Mouse (Mus musculus) embryonic facial prominence, embryonic 10.5 days (tissue): ENCODE data around the gene Picalm. TPM values are rescaled to one million over a fixed set of nuclear protein-coding genes. Genes with fewer than 3 reads are reported as not detected.

Experiments
- DNase-seq: peaks from one replicate; pipeline ENCODE4 v3.0.0-alpha.2; 2017; ENCODE audit warnings: low spot score
- H3K27ac ChIP-seq: fragments of 300-500 bp; sonication (generic); replicated peaks from 2 replicates; pipeline ENCODE4 v1.5.1; 2016; ENCODE audit warnings: mild to moderate bottlenecking
- H3K27me3 ChIP-seq: fragments of 300-500 bp; sonication (generic); replicated peaks from 2 replicates; pipeline ENCODE4 v1.6.1; 2016; ENCODE audit warnings: low read depth, mild to moderate bottlenecking; ENCODE audit not compliant: poor library complexity, severe bottlenecking
- H3K36me3 ChIP-seq: fragments of 300-500 bp; sonication (generic); replicated peaks from 2 replicates; pipeline ENCODE4 v1.6.1; 2016; ENCODE audit warnings: mild to moderate bottlenecking, moderate library complexity
- H3K4me1 ChIP-seq: fragments of 300-500 bp; sonication (generic); 2 replicates; pipeline ENCODE4 v1.6.1; 2016
- H3K4me3 ChIP-seq: fragments of 300-500 bp; sonication (generic); 2 replicates; pipeline ENCODE4 v1.5.1; 2016; ENCODE audit warnings: mild to moderate bottlenecking, moderate library complexity
- H3K9me3 ChIP-seq: fragments of 300-500 bp; sonication (generic); 2 replicates; pipeline ENCODE4 v1.6.1; 2016; ENCODE audit warnings: mild to moderate bottlenecking
- WGBS: fragments of 180-500 bp; shearing (Covaris S2); methylation state at CpG from one replicate; pipeline ENCODE4 v1.1.7; 2016; 5-methylcytosine and 5-hydroxymethylcytosine counted together
- polyA plus RNA-seq: library from polyadenylated mRNA; unstranded; fragments of >200 nt; fragmentation: Nextera tagmentation; extraction: Ambion mirVana; gene quantifications from 2 replicates; pipeline ENCODE4 v1.2.1, GENCODE M21; 2016

Picalm gene
- polyA plus RNA-seq = 29.0 and 30.3 TPM in 2 replicates

DNA sequence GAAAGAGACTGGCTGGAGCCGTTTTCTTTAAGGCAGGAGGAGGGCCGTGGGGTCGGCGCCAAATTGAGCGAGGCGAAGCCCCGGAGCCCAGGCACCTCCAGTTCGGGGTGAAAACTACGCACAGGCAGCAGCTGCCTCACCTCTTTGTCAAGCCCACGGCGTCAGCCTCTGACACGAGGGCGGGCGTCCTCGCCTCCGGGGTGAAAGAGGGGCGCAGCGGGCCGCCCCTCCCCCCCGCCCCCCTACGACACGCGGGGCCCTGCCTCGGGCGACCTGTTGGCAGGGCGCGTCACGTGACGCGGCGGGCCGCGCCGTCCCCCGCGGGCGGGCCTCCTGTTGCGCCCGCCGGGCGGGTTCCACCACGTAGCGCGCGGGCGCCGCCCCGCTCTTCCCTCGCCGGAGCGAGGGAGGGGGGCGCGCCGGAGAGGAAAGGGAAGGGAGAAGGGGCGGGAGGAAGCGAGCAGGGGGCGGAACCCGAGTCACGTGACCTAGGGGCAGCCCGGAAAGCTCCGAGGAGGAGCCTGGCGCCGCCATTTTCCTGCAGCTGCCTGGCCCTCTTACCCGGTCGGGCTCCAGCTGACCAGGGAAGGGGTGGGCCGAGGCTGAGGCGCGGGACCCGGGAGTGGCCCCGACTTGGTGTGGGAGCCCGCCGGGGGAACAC is at the start of gene Picalm:
Picalm (plus strand) TSS at position 482 of the 661 bp plus-strand sequence.
- Histone ChIP-seq H3K4me3 (peak within 1 kb of the TSS; percentile 98), H3K36me3 (no peaks in the 10 kb centered on the region), H3K27me3 (no peaks in the 10 kb centered on the region), H3K27ac (peak within 1 kb of the TSS; percentile 98), H3K9me3 (no peaks in the 10 kb centered on the region), H3K4me1 (peaks cover 24% of the 10 kb centered on the region)
- WGBS = under 1% methylated on average over 60 of the region's 72 CpGs
- peak; percentile 99 for DNase-seq

GRCm38 (mm10) chr7:90083799-90084198 is 46.2 kb upstream of the Picalm start:
- WGBS = 80% methylated on average over 7 of the region's 7 CpGs
- DNase-seq = no peak
- H3K27me3 ChIP-seq = no peaks in the 10 kb centered on the region

DNA sequence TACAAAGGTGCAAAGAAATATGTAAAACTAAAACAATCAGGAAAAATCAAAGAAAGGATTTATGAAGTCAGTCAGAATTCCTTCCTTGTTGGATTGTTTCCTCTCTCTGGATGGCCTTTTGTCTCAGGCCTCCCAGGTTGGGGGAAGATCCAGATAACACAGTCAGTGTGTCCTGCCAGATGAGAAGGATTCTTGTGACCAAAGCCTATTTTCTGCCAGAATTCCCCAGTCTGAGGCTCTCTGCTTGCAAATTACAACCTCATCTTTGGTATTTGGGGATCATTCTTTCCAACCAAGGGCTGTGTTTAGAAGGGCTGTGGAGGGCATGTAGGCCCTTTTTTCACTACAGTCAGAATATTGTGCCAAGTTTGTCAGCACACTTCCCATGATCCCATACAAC is 45.5 kb upstream of the Picalm start:
- no peaks in the 10 kb centered on the region for H3K9me3 ChIP-seq
- H3K27me3 ChIP-seq = no peaks in the 10 kb centered on the region
- H3K36me3 ChIP-seq = no peaks in the 10 kb centered on the region

More at GRCm38 (mm10) chr7:90083799-90084198, 46.2 kb upstream of the Picalm start:
- no peak overlapping the region for H3K4me3 ChIP-seq
- H3K36me3 ChIP-seq = no peaks in the 10 kb centered on the region
- H3K4me1 ChIP-seq = no peaks in the 10 kb centered on the region
- no peak overlapping the region for H3K27ac ChIP-seq
- H3K9me3 ChIP-seq = no peaks in the 10 kb centered on the region

DNA sequence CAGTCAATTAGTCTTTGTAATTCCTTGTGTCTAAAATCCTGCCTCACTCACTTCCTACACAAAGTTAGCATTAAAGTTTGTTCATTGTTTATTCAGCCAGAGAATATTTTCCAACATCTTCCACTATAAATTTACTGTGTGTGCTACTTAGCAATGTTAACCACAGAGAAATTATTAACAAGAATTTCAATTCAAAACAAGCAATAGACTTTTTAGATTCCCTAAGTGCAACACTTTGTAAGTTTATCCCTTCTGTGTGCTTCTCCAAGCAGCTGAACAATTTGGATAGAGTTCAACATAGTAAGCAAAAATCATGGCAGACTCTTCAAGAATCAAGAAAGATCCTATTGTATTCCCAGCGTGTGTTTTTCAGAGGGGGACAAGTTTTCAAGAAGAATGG is 44.3 kb upstream of the Picalm start:
- Histone ChIP-seq H3K9me3 (no peaks in the 10 kb centered on the region), H3K36me3 (no peaks in the 10 kb centered on the region), H3K27ac (no peak overlapping the region), H3K27me3 (no peaks in the 10 kb centered on the region), H3K4me3 (no peak overlapping the region), H3K4me1 (no peaks in the 10 kb centered on the region)
- 51% methylated on average over 1 of the region's 1 CpGs for WGBS
- DNase-seq = no peak

More for the DNA sequence above, 45.5 kb upstream of the Picalm start:
- DNase-seq = no peak
- Histone ChIP-seq H3K4me3 (no peak overlapping the region), H3K4me1 (no peaks in the 10 kb centered on the region), H3K27ac (no peak overlapping the region)

- no peak for DNase-seq
- H3K27me3 ChIP-seq = no peaks in the 10 kb centered on the region
- H3K27ac ChIP-seq = no peak overlapping the region
- no peaks in the 10 kb centered on the region for H3K9me3 ChIP-seq
- no peaks in the 10 kb centered on the region for H3K4me1 ChIP-seq
- no peaks in the 10 kb centered on the region for H3K36me3 ChIP-seq
- H3K4me3 ChIP-seq = no peak overlapping the region
Measured at GRCm38 (mm10) chr7:90086821-90087220, 43.2 kb upstream of the Picalm start.

GRCm38 (mm10) chr7:90090996-90091395 is 39.0 kb upstream of the Picalm start:
- H3K4me1 ChIP-seq = no peaks in the 10 kb centered on the region
- H3K36me3 ChIP-seq = no peaks in the 10 kb centered on the region
- 62% methylated on average over 4 of the region's 4 CpGs for WGBS
- no peak overlapping the region for H3K4me3 ChIP-seq
- no peaks in the 10 kb centered on the region for H3K27me3 ChIP-seq
- no peaks in the 10 kb centered on the region for H3K9me3 ChIP-seq
- H3K27ac ChIP-seq = no peak overlapping the region
- no peak for DNase-seq

GRCm38 (mm10) chr7:90091756-90092155 is 38.3 kb upstream of the Picalm start:
- Histone ChIP-seq H3K36me3 (no peaks in the 10 kb centered on the region), H3K4me1 (no peaks in the 10 kb centered on the region), H3K9me3 (no peaks in the 10 kb centered on the region), H3K27me3 (no peaks in the 10 kb centered on the region), H3K27ac (no peak overlapping the region), H3K4me3 (no peak overlapping the region)
- no peak for DNase-seq
- WGBS = 40% methylated on average over 2 of the region's 2 CpGs

- Histone ChIP-seq H3K27ac (no peak overlapping the region), H3K27me3 (no peaks in the 10 kb centered on the region), H3K4me3 (no peak overlapping the region), H3K36me3 (no peaks in the 10 kb centered on the region), H3K9me3 (no peaks in the 10 kb centered on the region), H3K4me1 (no peaks in the 10 kb centered on the region)
- DNase-seq = no peak
- WGBS = 86% methylated on average over 8 of the region's 8 CpGs
Measured at GRCm38 (mm10) chr7:90092452-90093450, 37.3 kb upstream of the Picalm start.

DNA sequence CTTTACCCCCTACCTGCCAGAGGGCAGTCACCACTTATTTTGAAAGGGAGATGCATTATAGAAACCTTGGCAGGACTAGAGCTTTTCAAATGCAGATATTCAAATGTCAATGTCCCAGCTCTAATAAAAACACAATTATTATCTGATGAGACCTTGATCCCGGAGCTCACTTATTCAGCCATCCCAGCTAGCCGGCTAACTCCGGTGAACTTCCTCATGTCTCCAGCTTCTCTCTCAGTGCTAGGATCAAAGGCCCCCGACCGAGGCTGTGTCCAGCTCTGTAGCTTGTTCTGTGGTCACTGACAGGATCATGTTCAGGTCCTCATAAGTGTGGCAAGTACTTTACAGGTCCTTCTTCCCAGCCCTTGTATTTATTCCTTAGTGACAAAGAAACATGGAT is 34.9 kb upstream of the Picalm start:
- no peaks in the 10 kb centered on the region for H3K27me3 ChIP-seq
- no peaks in the 10 kb centered on the region for H3K36me3 ChIP-seq
- no peak overlapping the region for H3K27ac ChIP-seq
- no peak overlapping the region for H3K4me3 ChIP-seq
- H3K4me1 ChIP-seq = no peaks in the 10 kb centered on the region
- DNase-seq = no peak
- 93% methylated on average over 5 of the region's 5 CpGs for WGBS
- H3K9me3 ChIP-seq = no peaks in the 10 kb centered on the region

- no peaks in the 10 kb centered on the region for H3K36me3 ChIP-seq
- WGBS = 85% methylated on average over 6 of the region's 6 CpGs
- no peaks in the 10 kb centered on the region for H3K9me3 ChIP-seq
- no peak for DNase-seq
- H3K4me1 ChIP-seq = no peaks in the 10 kb centered on the region
- no peak overlapping the region for H3K27ac ChIP-seq
- H3K4me3 ChIP-seq = no peak overlapping the region
- no peaks in the 10 kb centered on the region for H3K27me3 ChIP-seq
Measured at GRCm38 (mm10) chr7:90095766-90096372, 34.1 kb upstream of the Picalm start.

GRCm38 (mm10) chr7:90096609-90097008 is 33.4 kb upstream of the Picalm start:
- WGBS = 64% methylated on average over 2 of the region's 2 CpGs

DNA sequence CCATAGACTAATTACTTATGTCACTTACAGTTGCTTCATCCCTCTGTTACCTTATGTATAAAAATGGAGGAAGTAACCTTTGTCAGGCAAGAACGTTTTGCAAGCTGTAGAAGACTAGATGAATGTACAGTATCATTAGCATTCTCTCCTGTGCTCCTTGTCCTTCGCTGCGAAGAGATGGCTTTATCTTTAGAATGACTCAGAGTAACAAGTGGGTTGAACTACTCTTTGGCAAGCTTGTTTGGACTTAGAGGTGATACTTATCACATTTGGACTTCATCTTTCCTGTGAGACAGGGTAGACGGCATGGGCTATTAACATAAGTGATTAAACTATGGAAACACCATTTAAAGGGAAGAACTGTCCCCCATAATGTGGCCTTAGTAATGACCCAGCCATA is 31.8 kb upstream of the Picalm start:
- Histone ChIP-seq H3K36me3 (no peaks in the 10 kb centered on the region), H3K4me3 (no peak overlapping the region), H3K4me1 (no peaks in the 10 kb centered on the region), H3K27ac (no peak overlapping the region), H3K27me3 (no peaks in the 10 kb centered on the region), H3K9me3 (no peaks in the 10 kb centered on the region)
- DNase-seq = no peak
- WGBS = 88% methylated on average over 4 of the region's 4 CpGs

More at GRCm38 (mm10) chr7:90096609-90097008, 33.4 kb upstream of the Picalm start:
- no peak overlapping the region for H3K4me3 ChIP-seq
- H3K27me3 ChIP-seq = no peaks in the 10 kb centered on the region
- H3K4me1 ChIP-seq = no peaks in the 10 kb centered on the region
- no peaks in the 10 kb centered on the region for H3K9me3 ChIP-seq
- no peak for DNase-seq
- H3K36me3 ChIP-seq = no peaks in the 10 kb centered on the region
- H3K27ac ChIP-seq = no peak overlapping the region
